Mouse (Mus musculus) hindbrain, embryonic 15.5 days (tissue): ENCODE measurements around the gene Klhl7. TPM values are rescaled to one million over a fixed set of nuclear protein-coding genes. Genes with fewer than 3 reads are reported as not detected.
A peak's percentile ranks its signal among the peaks of the same experiment; 100 is the strongest.

Source experiments
- ATAC-seq: fragments of 200-750 bp; cut with Nextera tagmentation; 2 replicates; pipeline ENCODE4 v1.8.0; 2017; ENCODE audit warnings: low read depth, moderate number of reproducible peaks, moderate TSS enrichment; ENCODE audit not compliant: low FRiP score
- H3K27ac ChIP-seq: fragments of 300-500 bp; sonication (generic); replicated peaks from 2 replicates; pipeline ENCODE4 v1.5.1; 2015; ENCODE audit warnings: mild to moderate bottlenecking, inconsistent platforms
- H3K27me3 ChIP-seq: fragments of 300-500 bp; sonication (generic); 2 replicates; pipeline ENCODE4 v1.6.1; 2015; ENCODE audit warnings: control low read depth, inconsistent platforms
- H3K36me3 ChIP-seq: fragments of 300-500 bp; sonication (generic); 2 replicates; pipeline ENCODE4 v1.6.1; 2015; ENCODE audit warnings: control low read depth, inconsistent platforms
- H3K4me1 ChIP-seq: fragments of 300-500 bp; sonication (generic); replicated peaks from 2 replicates; pipeline ENCODE4 v1.6.1; 2015; ENCODE audit warnings: control low read depth, inconsistent platforms
- H3K4me2 ChIP-seq: fragments of 300-500 bp; sonication (generic); 2 replicates; pipeline ENCODE4 v1.6.1; 2015; ENCODE audit warnings: moderate library complexity, mild to moderate bottlenecking, inconsistent platforms
- H3K4me3 ChIP-seq: fragments of 300-500 bp; sonication (generic); 2 replicates; pipeline ENCODE4 v1.5.1; 2015; ENCODE audit warnings: mild to moderate bottlenecking, inconsistent platforms
- H3K9ac ChIP-seq: fragments of 300-500 bp; sonication (generic); 2 replicates; pipeline ENCODE4 v1.6.1; 2015; ENCODE audit warnings: inconsistent platforms
- H3K9me3 ChIP-seq: fragments of 300-500 bp; sonication (generic); 2 replicates; pipeline ENCODE4 v1.6.1; 2016; ENCODE audit warnings: control low read depth, inconsistent platforms
- WGBS: fragments of 180-500 bp; shearing (Covaris S2); methylation state at CpG from one replicate; pipeline ENCODE4 v1.1.7; 2015; 5-methylcytosine and 5-hydroxymethylcytosine counted together
- polyA plus RNA-seq: library from polyadenylated mRNA; unstranded; fragments of >200 nt; fragmentation: Nextera tagmentation; extraction: Ambion mirVana; gene quantifications from 2 replicates; pipeline ENCODE4 v1.2.1, GENCODE M21; 2015

Klhl7 gene
- polyA plus RNA-seq, 1 experiment from 2014 or later: 129 TPM

- no peak for ATAC-seq
- Histone ChIP-seq H3K4me3 (no peak overlapping the region), H3K27ac (no peak overlapping the region), H3K27me3 (no peaks in the 10 kb centered on the region), H3K4me2 (no peak overlapping the region), H3K9me3 (no peaks in the 10 kb centered on the region), H3K9ac (no peak overlapping the region), H3K4me1 (peaks cover 11% of the 10 kb centered on the region), H3K36me3 (peaks cover 15% of the 10 kb centered on the region)
- 86% methylated on average over 4 of the region's 4 CpGs for WGBS
Observed at GRCm38 (mm10) chr5:24126967-24127366, 26.6 kb downstream of the Klhl7 start.

DNA sequence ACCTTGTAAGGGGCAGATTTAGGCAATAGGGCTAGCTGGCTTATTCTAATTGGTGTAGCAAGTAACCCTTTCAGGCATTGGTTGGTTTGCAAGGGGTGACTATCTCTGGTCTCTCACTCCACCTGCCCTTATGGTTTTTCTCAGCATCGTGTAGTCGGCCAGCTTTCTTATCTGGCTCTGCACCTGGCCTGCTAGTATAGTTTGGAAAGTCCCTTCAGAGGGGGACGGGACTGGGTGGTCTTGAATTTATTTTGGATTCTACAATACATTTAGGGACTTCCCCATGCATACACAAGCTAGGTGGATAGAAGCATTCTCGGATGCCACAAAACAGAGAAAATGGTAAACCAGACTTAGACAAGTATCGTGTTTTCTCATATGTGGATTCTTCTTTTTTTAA lies 46.6 kb downstream of the Klhl7 start:
- no peak for ATAC-seq
- H3K36me3 ChIP-seq: peaks cover 77% of the 10 kb centered on the region
- WGBS: 93% methylated on average over 5 of the region's 5 CpGs

DNA sequence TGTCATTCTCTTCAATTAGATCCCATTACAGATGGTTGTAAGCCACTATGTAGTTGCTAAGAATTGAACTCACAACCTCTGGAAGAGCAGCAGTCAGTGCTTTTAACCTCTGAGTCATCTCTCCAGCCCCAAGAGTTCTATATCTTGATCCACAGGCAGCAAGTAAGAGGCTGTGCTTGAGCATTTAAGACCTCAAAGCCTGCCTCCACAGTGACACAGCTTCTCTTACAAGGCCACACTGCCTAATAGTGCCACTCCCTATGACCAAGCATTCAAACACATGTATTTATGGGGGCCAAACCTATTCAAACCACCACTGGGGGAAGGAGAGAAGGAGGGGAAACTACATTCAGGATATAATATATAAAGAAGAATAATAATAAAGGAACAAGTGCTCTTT lies 51.8 kb downstream of the Klhl7 start:
- Histone ChIP-seq H3K4me1 (no peaks in the 10 kb centered on the region), H3K4me3 (no peak overlapping the region), H3K27me3 (no peaks in the 10 kb centered on the region), H3K27ac (no peak overlapping the region), H3K9me3 (no peaks in the 10 kb centered on the region), H3K36me3 (peaks cover 68% of the 10 kb centered on the region), H3K4me2 (no peak overlapping the region), H3K9ac (no peak overlapping the region)
- ATAC-seq: no peak

More for the DNA sequence above, 46.6 kb downstream of the Klhl7 start:
- Histone ChIP-seq H3K4me3 (no peak overlapping the region), H3K27ac (no peak overlapping the region), H3K9me3 (no peaks in the 10 kb centered on the region), H3K9ac (no peak overlapping the region), H3K4me2 (no peak overlapping the region), H3K4me1 (no peaks in the 10 kb centered on the region), H3K27me3 (no peaks in the 10 kb centered on the region)

- no peak for ATAC-seq
- H3K4me2 ChIP-seq: no peak overlapping the region
- H3K9me3 ChIP-seq: no peaks in the 10 kb centered on the region
- H3K27me3 ChIP-seq: no peaks in the 10 kb centered on the region
- no peak overlapping the region for H3K27ac ChIP-seq
- no peak overlapping the region for H3K4me3 ChIP-seq
- H3K36me3 ChIP-seq: peaks cover 59% of the 10 kb centered on the region
- WGBS: 94% methylated on average over 6 of the region's 6 CpGs
- H3K4me1 ChIP-seq: no peaks in the 10 kb centered on the region
- no peak overlapping the region for H3K9ac ChIP-seq
Observed at GRCm38 (mm10) chr5:24156774-24157173, 56.4 kb downstream of the Klhl7 start.

DNA sequence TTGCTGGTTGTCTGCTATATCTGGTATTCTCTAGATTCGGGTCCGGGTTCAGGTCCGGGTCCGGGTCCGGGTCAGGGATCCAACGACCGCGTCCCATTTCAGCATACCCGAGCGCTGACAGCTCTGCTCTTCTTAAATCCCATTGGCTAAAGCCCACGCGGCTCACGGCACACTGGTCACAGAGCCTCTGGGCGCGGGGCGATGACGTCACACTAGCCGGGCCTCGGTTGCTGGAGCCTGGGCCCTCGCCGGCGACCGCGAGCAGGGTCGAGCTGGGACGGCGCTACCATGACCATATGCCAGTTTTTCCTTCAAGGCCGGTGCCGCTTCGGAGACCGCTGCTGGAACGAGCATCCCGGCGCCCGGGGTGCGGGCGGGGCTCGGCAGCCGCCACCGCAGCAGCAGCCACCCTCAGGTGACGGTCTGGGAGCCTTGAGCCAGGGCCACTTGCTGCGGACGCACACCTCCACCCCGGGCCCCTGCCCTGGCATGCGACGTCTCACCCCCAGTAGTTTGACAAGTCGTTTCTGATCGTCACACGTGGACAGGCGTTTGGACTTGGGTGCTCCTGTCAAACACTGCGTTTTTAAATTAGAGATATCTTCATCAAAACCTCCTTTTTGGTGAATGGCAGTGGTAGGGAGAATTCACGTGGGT lies 64.5 kb downstream of the Klhl7 start, which contains the start of gene Nupl2:
Gene Nupl2, plus strand, starts transcription at position 175 of the 657 bp plus-strand sequence.
- Histone ChIP-seq H3K4me2 (peak within 1 kb of the TSS; percentile 74), H3K27ac (peak within 1 kb of the TSS; percentile 88), H3K27me3 (no peaks in the 10 kb centered on the region), H3K4me1 (peaks cover 16% of the 10 kb centered on the region), H3K36me3 (peaks cover 17% of the 10 kb centered on the region), H3K9me3 (no peaks in the 10 kb centered on the region), H3K4me3 (peak within 1 kb of the TSS; percentile 94), H3K9ac (peak within 1 kb of the TSS; percentile 97)
- WGBS: under 1% methylated on average over 52 of the region's 52 CpGs
- peak; percentile 98 for ATAC-seq

GRCm38 (mm10) chr5:24167263-24167662 lies 66.9 kb downstream of the Klhl7 start:
- ATAC-seq: no peak
- no peak overlapping the region for H3K27ac ChIP-seq
- no peaks in the 10 kb centered on the region for H3K9me3 ChIP-seq
- H3K4me2 ChIP-seq: no peak overlapping the region
- no peak overlapping the region for H3K9ac ChIP-seq
- no peak overlapping the region for H3K4me3 ChIP-seq
- H3K36me3 ChIP-seq: peaks cover 15% of the 10 kb centered on the region
- peaks cover 16% of the 10 kb centered on the region for H3K4me1 ChIP-seq
- 52% methylated on average over 5 of the region's 5 CpGs for WGBS
- no peaks in the 10 kb centered on the region for H3K27me3 ChIP-seq

GRCm38 (mm10) chr5:24169881-24170280 lies 69.5 kb downstream of the Klhl7 start:
- Histone ChIP-seq H3K27me3 (no peaks in the 10 kb centered on the region), H3K9me3 (no peaks in the 10 kb centered on the region), H3K4me1 (peaks cover 10% of the 10 kb centered on the region), H3K4me2 (no peak overlapping the region), H3K4me3 (no peak overlapping the region), H3K36me3 (peaks cover 24% of the 10 kb centered on the region), H3K9ac (no peak overlapping the region), H3K27ac (no peak overlapping the region)
- ATAC-seq: no peak
- 96% methylated on average over 6 of the region's 6 CpGs for WGBS

- no peak overlapping the region for H3K4me2 ChIP-seq
- H3K9ac ChIP-seq: no peak overlapping the region
- no peak overlapping the region for H3K4me3 ChIP-seq
- H3K9me3 ChIP-seq: no peaks in the 10 kb centered on the region
- H3K36me3 ChIP-seq: peaks cover 28% of the 10 kb centered on the region
- no peaks in the 10 kb centered on the region for H3K27me3 ChIP-seq
- H3K4me1 ChIP-seq: no peaks in the 10 kb centered on the region
- no peak for ATAC-seq
- H3K27ac ChIP-seq: no peak overlapping the region
Observed at GRCm38 (mm10) chr5:24172092-24172491, 71.7 kb downstream of the Klhl7 start.

GRCm38 (mm10) chr5:24181514-24182295 lies 81.3 kb downstream of the Klhl7 start:
- Histone ChIP-seq H3K36me3 (peaks cover 45% of the 10 kb centered on the region), H3K27me3 (no peaks in the 10 kb centered on the region), H3K9me3 (peaks cover 3% of the 10 kb centered on the region; the same call in 1 of the 2 replicates), H3K9ac (no peak overlapping the region), H3K4me2 (no peak overlapping the region), H3K4me1 (no peaks in the 10 kb centered on the region), H3K27ac (no peak overlapping the region), H3K4me3 (no peak overlapping the region)
- ATAC-seq: no peak
- WGBS: 96% methylated on average over 16 of the region's 16 CpGs

DNA sequence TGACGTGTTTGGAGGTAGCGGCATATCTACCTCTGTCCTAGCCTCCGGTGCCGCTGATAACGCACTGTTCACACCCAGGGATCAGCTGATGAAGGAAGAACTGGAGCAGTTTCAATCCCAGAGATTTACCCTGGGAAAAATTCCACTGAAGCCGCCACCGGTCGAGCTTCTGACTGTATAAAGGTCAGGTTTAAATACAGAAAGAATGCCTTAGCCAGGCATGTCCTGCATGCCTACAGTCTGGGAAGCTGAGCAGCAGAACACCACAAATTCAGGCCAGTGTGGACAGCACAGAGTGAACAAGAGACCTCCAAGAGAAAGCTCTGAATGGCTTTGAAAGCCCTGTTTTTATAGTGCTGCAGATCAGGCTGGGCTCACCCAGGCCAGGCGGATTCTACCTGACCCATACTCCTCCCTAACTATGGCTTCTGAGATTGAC lies 81.9 kb downstream of the Klhl7 start:
- H3K36me3 ChIP-seq: peaks cover 49% of the 10 kb centered on the region
- no peak for ATAC-seq
- no peak overlapping the region for H3K4me3 ChIP-seq
- 96% methylated on average over 9 of the region's 9 CpGs for WGBS
- H3K9ac ChIP-seq: no peak overlapping the region
- no peaks in the 10 kb centered on the region for H3K4me1 ChIP-seq
- no peaks in the 10 kb centered on the region for H3K27me3 ChIP-seq
- H3K4me2 ChIP-seq: no peak overlapping the region
- H3K27ac ChIP-seq: no peak overlapping the region
- H3K9me3 ChIP-seq: peaks cover 3% of the 10 kb centered on the region; the same call in 1 of the 2 replicates

DNA sequence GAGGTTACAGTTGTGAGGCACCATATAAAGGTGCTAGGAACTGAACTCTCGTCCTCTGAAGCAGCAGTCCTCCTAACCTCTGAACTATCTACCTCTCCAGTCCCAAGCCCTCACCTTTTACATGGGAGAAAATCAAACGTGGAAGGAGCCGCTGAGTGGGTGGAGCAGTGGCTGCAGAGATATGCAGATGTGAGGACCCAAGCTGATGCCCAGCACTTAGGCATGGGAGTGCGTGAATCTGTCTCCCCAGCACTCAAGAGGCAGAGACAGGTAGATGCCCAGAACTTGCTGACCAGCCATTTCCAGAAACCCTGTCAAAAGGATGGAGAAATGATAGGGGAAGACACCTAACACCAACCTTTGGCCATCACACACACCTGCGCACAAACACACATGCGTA lies 82.7 kb downstream of the Klhl7 start:
- peaks cover 3% of the 10 kb centered on the region; the same call in 1 of the 2 replicates for H3K9me3 ChIP-seq
- no peak overlapping the region for H3K4me2 ChIP-seq
- 95% methylated on average over 6 of the region's 6 CpGs for WGBS
- no peak overlapping the region for H3K9ac ChIP-seq
- no peaks in the 10 kb centered on the region for H3K4me1 ChIP-seq
- H3K27ac ChIP-seq: no peak overlapping the region
- no peaks in the 10 kb centered on the region for H3K27me3 ChIP-seq
- no peak for ATAC-seq
- H3K4me3 ChIP-seq: no peak overlapping the region
- peaks cover 44% of the 10 kb centered on the region for H3K36me3 ChIP-seq

DNA sequence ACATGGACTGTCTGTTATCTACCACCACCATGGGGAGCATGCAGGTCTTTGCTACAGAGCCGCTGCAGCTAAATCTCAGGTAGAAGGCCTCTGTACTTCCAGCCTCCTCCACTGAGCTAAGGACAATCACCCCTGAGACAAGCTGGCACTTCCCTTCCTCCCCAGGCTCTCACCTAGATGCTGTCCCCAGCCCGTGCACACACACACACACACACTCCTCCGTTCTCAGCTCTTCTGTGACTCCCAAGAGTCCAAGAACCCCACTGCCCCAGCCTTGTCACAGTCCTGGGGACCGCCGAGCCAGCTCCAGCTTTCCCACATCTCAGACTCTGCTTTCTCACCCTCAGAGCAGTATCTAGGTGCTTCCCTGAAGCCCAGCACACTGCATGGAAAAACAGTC lies 83.6 kb downstream of the Klhl7 start:
- no peak overlapping the region for H3K27ac ChIP-seq
- ATAC-seq: no peak

More for the DNA sequence above, 83.6 kb downstream of the Klhl7 start:
- Histone ChIP-seq H3K36me3 (peaks cover 41% of the 10 kb centered on the region), H3K4me3 (no peak overlapping the region), H3K4me1 (no peaks in the 10 kb centered on the region), H3K27me3 (no peaks in the 10 kb centered on the region), H3K4me2 (no peak overlapping the region), H3K9ac (no peak overlapping the region), H3K9me3 (peaks cover 3% of the 10 kb centered on the region; the same call in 1 of the 2 replicates)
- WGBS: 95% methylated on average over 5 of the region's 5 CpGs
